Mouse (Mus musculus) erythroblast, embryonic 14.5 days (primary cell): ENCODE results near the gene Chst5.
"Not testable (repeated sequence)": the region's sequence is repeated elsewhere in the genome, so short reads cannot be mapped to it uniquely, and the experiment has no call there.

ENCODE experiments used
- GATA1 ChIP-seq: IDR thresholded peaks from 2 replicates; pipeline ENCODE4 v1.6.1; 2012; ENCODE audit warnings: low read length, inconsistent platforms, mixed read lengths
- TAL1 ChIP-seq: IDR thresholded peaks from 3 replicates; pipeline ENCODE4 v1.6.1; 2012; ENCODE audit warnings: low read length, inconsistent platforms, mixed read lengths

DNA sequence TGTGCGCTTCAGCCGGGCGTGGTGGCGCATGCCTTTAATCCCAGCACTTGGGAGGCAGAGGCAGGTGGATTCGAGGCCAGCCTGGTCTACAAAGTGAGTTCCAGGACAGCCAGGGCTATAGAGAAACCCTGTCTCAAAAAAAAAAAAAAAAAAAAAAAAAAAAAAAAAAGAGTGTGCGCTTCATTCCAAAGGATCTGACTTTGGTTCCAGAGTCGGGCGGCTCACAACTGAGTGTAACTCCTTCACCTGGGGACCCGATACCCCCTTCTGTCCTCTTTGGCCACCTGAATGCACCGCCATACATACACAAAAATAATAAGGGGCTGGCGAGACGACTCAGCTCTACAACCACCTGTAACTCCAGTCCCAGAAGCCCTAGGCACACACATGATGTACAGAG is 57.0 kb downstream of the Chst5 start:
- not testable (repeated sequence) for TF ChIP-seq GATA1, TAL1
